Mouse (Mus musculus) midbrain, embryonic 16.5 days (tissue): ENCODE data around the gene Amy2a4. TPM values are rescaled to one million over a fixed set of nuclear protein-coding genes. Genes with fewer than 3 reads are reported as not detected.
"Not testable (repeated sequence)": the region's sequence is repeated elsewhere in the genome, so short reads cannot be mapped to it uniquely, and the experiment has no call there.

Source experiments
- ATAC-seq: fragments of 200-750 bp; cut with Nextera tagmentation; 2 replicates; pipeline ENCODE4 v1.8.0; 2017; ENCODE audit warnings: moderate TSS enrichment
- H3K27ac ChIP-seq: fragments of 300-500 bp; sonication (generic); 2 replicates; pipeline ENCODE4 v1.5.1; 2014; ENCODE audit warnings: mild to moderate bottlenecking, low read length, mixed read lengths
- H3K27me3 ChIP-seq: fragments of 300-500 bp; sonication (generic); 2 replicates; pipeline ENCODE4 v1.6.1; 2014; ENCODE audit warnings: low read depth, low read length, mixed read lengths; ENCODE audit not compliant: control insufficient read depth, insufficient read depth
- H3K36me3 ChIP-seq: fragments of 300-500 bp; sonication (generic); 2 replicates; pipeline ENCODE4 v1.6.1; 2014; ENCODE audit warnings: mild to moderate bottlenecking, low read length, moderate library complexity, mixed read lengths; ENCODE audit not compliant: control insufficient read depth, insufficient read depth
- H3K4me1 ChIP-seq: fragments of 300-500 bp; sonication (generic); 2 replicates; pipeline ENCODE4 v1.6.1; 2014; ENCODE audit warnings: mild to moderate bottlenecking, low read length, mixed read lengths; ENCODE audit not compliant: control insufficient read depth, insufficient read depth
- H3K4me2 ChIP-seq: fragments of 300-500 bp; sonication (generic); 2 replicates; pipeline ENCODE4 v1.6.1; 2014; ENCODE audit warnings: mild to moderate bottlenecking, low read length, mixed read lengths
- H3K4me3 ChIP-seq: fragments of 300-500 bp; sonication (generic); 2 replicates; pipeline ENCODE4 v1.5.1; 2014; ENCODE audit warnings: low read depth, mild to moderate bottlenecking, low read length, moderate library complexity, mixed read lengths
- H3K9ac ChIP-seq: fragments of 300-500 bp; sonication (generic); 2 replicates; pipeline ENCODE4 v1.6.1; 2014; ENCODE audit warnings: low read depth, low read length, mixed read lengths
- H3K9me3 ChIP-seq: fragments of 300-500 bp; sonication (generic); replicated peaks from 2 replicates; pipeline ENCODE4 v1.6.1; 2014; ENCODE audit warnings: mild to moderate bottlenecking, low read length, mixed read lengths; ENCODE audit not compliant: control insufficient read depth, poor library complexity, severe bottlenecking
- WGBS: fragments of 180-500 bp; shearing (Covaris S2); extraction: QIAGEN DNeasy Blood & Tissue Kit; methylation state at CpG from one replicate; pipeline ENCODE4 v1.1.7; 2014; 5-methylcytosine and 5-hydroxymethylcytosine counted together
- polyA plus RNA-seq: library from polyadenylated mRNA; unstranded; fragments of >200 nt; fragmentation: Nextera tagmentation; extraction: Ambion mirVana; gene quantifications from 2 replicates; pipeline ENCODE4 v1.2.1, GENCODE M21; 2015

Amy2a4 gene
- not detected in 2 replicates for polyA plus RNA-seq

GRCm38 (mm10) chr3:113291349-113291748, at the start of gene Amy2a4:
Gene Amy2a4, minus strand, starts transcription at chr3:113291449.
- H3K4me3 ChIP-seq, H3K36me3 ChIP-seq, H3K27ac ChIP-seq, H3K4me1 ChIP-seq, H3K9ac ChIP-seq, H3K4me2 ChIP-seq, H3K9me3 ChIP-seq, ATAC-seq, H3K27me3 ChIP-seq: not testable (repeated sequence)
- WGBS, result no CpG with 5 or more reads among the region's 4 CpGs

GRCm38 (mm10) chr3:113323952-113324351, 32.7 kb upstream of the Amy2a4 start, which contains the start of gene Amy2a3:
Gene Amy2a3, minus strand, starts transcription at chr3:113324052.
- not testable (repeated sequence) for H3K36me3 ChIP-seq

GRCm38 (mm10) chr3:113312937-113313336, 21.7 kb upstream of the Amy2a4 start:
- H3K27ac ChIP-seq, H3K4me2 ChIP-seq, H3K27me3 ChIP-seq, H3K9ac ChIP-seq, ATAC-seq, H3K36me3 ChIP-seq, H3K4me3 ChIP-seq, H3K9me3 ChIP-seq, H3K4me1 ChIP-seq: not testable (repeated sequence)
- WGBS, result no CpG with 5 or more reads among the region's 3 CpGs

More at GRCm38 (mm10) chr3:113323952-113324351, 32.7 kb upstream of the Amy2a4 start, which contains the start of gene Amy2a3:
- not testable (repeated sequence) for H3K27me3 ChIP-seq, ATAC-seq, H3K4me2 ChIP-seq, H3K9me3 ChIP-seq, H3K4me1 ChIP-seq, H3K27ac ChIP-seq, H3K9ac ChIP-seq, H3K4me3 ChIP-seq
- WGBS, result no CpG with 5 or more reads among the region's 4 CpGs

GRCm38 (mm10) chr3:113280285-113280684, 11.0 kb downstream of the Amy2a4 start:
- H3K36me3 ChIP-seq, H3K27ac ChIP-seq, H3K9ac ChIP-seq, H3K4me3 ChIP-seq, ATAC-seq, H3K27me3 ChIP-seq, H3K4me1 ChIP-seq, H3K9me3 ChIP-seq, H3K4me2 ChIP-seq: not testable (repeated sequence)

- H3K4me1 ChIP-seq, H3K4me2 ChIP-seq, ATAC-seq: not testable (repeated sequence)
These were observed 11.7 kb downstream of the Amy2a4 start for GRCm38 (mm10) chr3:113279586-113279985.

GRCm38 (mm10) chr3:113258737-113259136, 32.5 kb downstream of the Amy2a4 start, which contains the start of gene Amy2a5:
Gene Amy2a5, minus strand, starts transcription at chr3:113258837.
- not testable (repeated sequence) for H3K27ac ChIP-seq, H3K4me1 ChIP-seq, H3K36me3 ChIP-seq, H3K4me3 ChIP-seq, H3K27me3 ChIP-seq, H3K9me3 ChIP-seq, H3K4me2 ChIP-seq, ATAC-seq, H3K9ac ChIP-seq
- no CpG with 5 or more reads among the region's 4 CpGs for WGBS

More at GRCm38 (mm10) chr3:113279586-113279985, 11.7 kb downstream of the Amy2a4 start:
- not testable (repeated sequence) for H3K9ac ChIP-seq, H3K9me3 ChIP-seq, H3K4me3 ChIP-seq, H3K27me3 ChIP-seq, H3K27ac ChIP-seq, H3K36me3 ChIP-seq

Other genes with a start within 250 kb of the Amy2a4 start
- gene Amy2a5, start 32.6 kb downstream of the Amy2a4 start, polyA plus RNA-seq, result 0.16 TPM in 1 of 2 replicates, not detected in the other
- gene Amy2a3, start 32.6 kb upstream of the Amy2a4 start, polyA plus RNA-seq, result not detected in 2 replicates
- not detected in 2 replicates for gene Amy2a2, start 65.2 kb upstream of the Amy2a4 start, polyA plus RNA-seq
- 0.63 TPM in 1 of 2 replicates, not detected in the other for gene Amy2a1, start 241.0 kb upstream of the Amy2a4 start, polyA plus RNA-seq